Mouse (Mus musculus): Measurements from ENCODE around the gene Fgfbp1. TPM values are rescaled to one million over a fixed set of nuclear protein-coding genes. Genes with fewer than 3 reads are reported as not detected.

Fgfbp1 gene
- polyA plus RNA-seq, 1 experiment from 2014 or later, result 3.3 TPM

DNA sequence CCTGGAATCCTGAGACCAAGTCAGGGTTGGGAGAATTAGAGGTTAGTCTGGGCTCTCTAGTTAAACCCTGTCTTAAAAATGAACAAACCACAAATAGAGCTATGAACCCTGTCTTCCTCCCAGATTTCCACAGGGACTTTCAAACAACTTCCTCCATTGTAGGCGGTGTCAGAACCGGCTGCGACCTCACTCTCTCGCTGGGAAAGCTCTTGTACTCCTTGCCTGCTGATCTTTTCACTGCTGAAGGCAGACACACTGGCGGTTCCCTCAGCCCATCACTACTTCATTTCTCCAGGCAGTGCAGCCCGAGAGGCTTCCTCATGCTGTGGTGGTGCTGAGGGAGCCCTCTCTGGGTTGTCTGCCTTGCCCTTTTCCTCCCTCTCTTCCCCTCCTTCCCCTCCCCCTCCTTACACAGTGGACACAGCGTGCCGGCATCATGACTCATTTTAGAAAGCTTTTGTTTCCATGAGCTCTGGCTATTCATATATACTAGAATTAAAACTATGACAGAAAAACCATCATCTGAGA lies 32.8 kb downstream of the Fgfbp1 start:
- WGBS, result 2% methylated on average over 8 of the region's 8 CpGs

DNA sequence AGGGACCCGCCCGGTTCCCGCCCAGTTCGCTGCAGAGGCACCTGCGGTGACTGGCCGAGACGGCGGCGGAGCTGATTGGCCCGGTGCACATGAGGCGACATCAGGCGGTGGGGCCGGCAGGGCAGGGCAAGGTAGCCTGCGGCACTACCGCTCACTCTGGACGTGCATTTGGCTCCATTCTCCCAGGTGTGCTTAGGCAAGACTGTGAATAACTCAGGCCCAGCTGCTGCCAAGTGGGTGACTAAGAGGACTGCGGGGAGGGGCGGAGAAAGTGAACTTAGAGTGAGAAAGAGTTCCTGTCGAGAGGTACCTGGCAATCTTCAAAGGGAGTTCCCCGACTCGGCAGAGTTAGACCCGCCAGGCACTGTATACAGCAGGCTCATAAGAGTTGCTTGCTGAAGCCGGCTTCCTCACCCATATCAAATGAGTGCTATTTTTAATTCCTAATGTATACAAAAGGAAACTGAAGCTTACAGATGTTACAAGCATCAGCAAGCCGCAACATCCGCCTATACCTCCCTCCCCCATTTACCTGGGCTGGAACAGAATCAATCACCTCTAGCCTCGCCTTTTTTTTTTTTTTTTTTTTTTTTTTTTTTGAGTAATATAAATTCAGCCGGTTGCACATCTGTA lies 33.4 kb downstream of the Fgfbp1 start:
- Histone ChIP-seq H3K9ac (replicated peaks; ENCODE audit: low read length) (0 out of 2 replicates have a peak overlapping the region, but pooled peaks have one; percentile 9), H3K9me3 (ENCODE audit: control insufficient read depth, low read length) (no peaks in the 10 kb centered on the region), H3K27me3 (ENCODE audit: control insufficient read depth, insufficient read depth, low read length) (no peaks in the 10 kb centered on the region), H3K4me1 (ENCODE audit: control insufficient read depth, insufficient read depth, low read length) (peaks cover 10% of the 10 kb centered on the region; the same call in 1 of the 2 replicates), H3K27ac (replicated peaks; ENCODE audit: low read depth, low read length) (no peak overlapping the region), H3K36me3 (ENCODE audit: control insufficient read depth, insufficient read depth, low read length) (no peaks in the 10 kb centered on the region), H3K4me3 (replicated peaks; ENCODE audit: low read depth, low read length) (peak overlapping the region; percentile 36), H3K4me2 (ENCODE audit: low read length) (peak overlapping the region; percentile 67)
- 3% methylated on average over 27 of the region's 27 CpGs for WGBS
- DNase-seq (peak; percentile 55), ATAC-seq (ENCODE audit: low FRiP score, low TSS enrichment) (peak; percentile 75)

More for the DNA sequence above, 32.8 kb downstream of the Fgfbp1 start:
- H3K4me1 ChIP-seq (ENCODE audit: control insufficient read depth, insufficient read depth, low read length), result peaks cover 10% of the 10 kb centered on the region; the same call in 1 of the 2 replicates
- no peak overlapping the region for H3K4me3 ChIP-seq (replicated peaks; ENCODE audit: low read depth, low read length)
- H3K27me3 ChIP-seq (ENCODE audit: control insufficient read depth, insufficient read depth, low read length), result no peaks in the 10 kb centered on the region
- no peak for ATAC-seq (ENCODE audit: low FRiP score, low TSS enrichment)
- H3K9me3 ChIP-seq (ENCODE audit: control insufficient read depth, low read length), result no peaks in the 10 kb centered on the region
- H3K36me3 ChIP-seq (ENCODE audit: control insufficient read depth, insufficient read depth, low read length), result no peaks in the 10 kb centered on the region
- H3K9ac ChIP-seq (replicated peaks; ENCODE audit: low read length), result peak overlapping the region; percentile 9; the same call in 1 of the 2 replicates
- no peak overlapping the region for H3K27ac ChIP-seq (replicated peaks; ENCODE audit: low read depth, low read length)
- DNase-seq, result peak; percentile 30
- peak overlapping the region; percentile 67 for H3K4me2 ChIP-seq (ENCODE audit: low read length)

DNA sequence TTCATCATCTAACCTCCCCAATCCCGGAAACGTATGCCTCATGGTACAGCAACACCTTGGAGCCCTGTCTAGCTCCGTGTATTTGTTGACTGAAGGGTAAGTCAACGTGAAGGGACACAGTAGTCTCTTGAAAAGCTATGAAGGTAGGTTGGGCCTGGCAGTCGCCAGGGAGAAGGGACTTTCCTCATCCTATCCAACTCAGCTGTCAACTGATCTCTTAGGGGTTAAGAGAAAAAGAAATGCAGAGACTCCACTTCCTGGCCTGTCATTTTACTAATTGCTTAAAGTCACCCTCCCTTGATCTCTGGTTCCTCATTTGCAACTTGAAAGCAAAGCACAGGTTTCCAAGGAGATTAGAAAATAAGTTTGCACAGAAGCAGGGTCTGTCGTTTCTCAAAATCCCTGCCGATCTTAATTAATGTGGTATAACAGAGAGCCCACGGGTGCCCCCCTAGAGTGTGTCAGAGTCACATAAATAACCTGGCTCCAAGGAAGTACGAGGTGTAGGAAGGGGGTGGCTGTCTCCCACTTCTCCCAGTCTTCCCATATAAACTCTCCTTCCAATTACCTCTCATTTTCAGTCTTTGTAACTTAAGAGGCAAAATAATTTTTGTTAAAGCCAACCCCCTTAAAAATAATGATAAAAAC lies 34.1 kb downstream of the Fgfbp1 start:
- Histone ChIP-seq H3K27me3 (ENCODE audit: control insufficient read depth, insufficient read depth, low read length) (no peaks in the 10 kb centered on the region), H3K4me2 (ENCODE audit: low read length) (peak overlapping the region; percentile 67), H3K36me3 (ENCODE audit: control insufficient read depth, insufficient read depth, low read length) (no peaks in the 10 kb centered on the region), H3K27ac (replicated peaks; ENCODE audit: low read depth, low read length) (no peak overlapping the region), H3K4me3 (replicated peaks; ENCODE audit: low read depth, low read length) (peak overlapping the region; percentile 36), H3K4me1 (ENCODE audit: control insufficient read depth, insufficient read depth, low read length) (peaks cover 10% of the 10 kb centered on the region; the same call in 1 of the 2 replicates), H3K9ac (replicated peaks; ENCODE audit: low read length) (no peak overlapping the region), H3K9me3 (ENCODE audit: control insufficient read depth, low read length) (no peaks in the 10 kb centered on the region)
- peak; percentile 53 for ATAC-seq (ENCODE audit: low FRiP score, low TSS enrichment)
- DNase-seq, result peak; percentile 8
- WGBS, result 40% methylated on average over 9 of the region's 9 CpGs

DNA sequence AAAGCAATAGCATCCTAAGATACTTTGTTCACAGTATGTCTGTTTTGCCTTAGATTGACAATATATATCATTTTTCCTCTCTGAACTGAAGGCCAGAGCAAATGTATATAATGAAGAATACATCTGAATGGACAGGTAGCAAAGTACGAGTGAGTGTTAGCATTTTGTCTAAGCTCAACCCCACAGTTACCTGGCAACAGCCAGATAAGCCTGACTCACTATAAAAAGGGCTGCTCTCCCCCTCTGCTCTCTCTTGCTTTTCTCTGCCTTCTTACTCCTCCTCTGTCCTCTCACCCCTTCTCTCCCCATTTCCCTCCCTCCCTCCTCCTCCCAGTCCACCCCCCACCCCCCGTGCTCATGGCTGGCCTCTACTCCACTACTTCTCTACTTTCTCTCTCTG lies 48.3 kb downstream of the Fgfbp1 start:
- no peak overlapping the region for H3K4me2 ChIP-seq (ENCODE audit: low read length)
- no peaks in the 10 kb centered on the region for H3K36me3 ChIP-seq (ENCODE audit: control insufficient read depth, insufficient read depth, low read length)
- H3K9ac ChIP-seq (replicated peaks; ENCODE audit: low read length), result no peak overlapping the region
- H3K9me3 ChIP-seq (ENCODE audit: control insufficient read depth, low read length), result no peaks in the 10 kb centered on the region
- ATAC-seq (ENCODE audit: low FRiP score, low TSS enrichment) (no peak), DNase-seq (no peak)
- no peaks in the 10 kb centered on the region for H3K27me3 ChIP-seq (ENCODE audit: control insufficient read depth, insufficient read depth, low read length)
- no peak overlapping the region for H3K4me3 ChIP-seq (replicated peaks; ENCODE audit: low read depth, low read length)
- no peaks in the 10 kb centered on the region for H3K4me1 ChIP-seq (ENCODE audit: control insufficient read depth, insufficient read depth, low read length)
- 45% methylated on average over 2 of the region's 2 CpGs for WGBS
- H3K27ac ChIP-seq (replicated peaks; ENCODE audit: low read depth, low read length), result no peak overlapping the region

Other genes starting within 250 kb of the Fgfbp1 start
- gene Bst1, start 162.9 kb downstream of the Fgfbp1 start, polyA plus RNA-seq (2014; fragmentation: Nextera tagmentation; extraction: Ambion mirVana), result not detected in 2 replicates
- 76.2 and 102 TPM in 2 replicates for gene Fbxl5, start 160.1 kb downstream of the Fgfbp1 start, polyA plus RNA-seq (2014; fragmentation: Nextera tagmentation; extraction: Ambion mirVana)
- gene Cd38, start 113.2 kb downstream of the Fgfbp1 start, polyA plus RNA-seq (2014; fragmentation: Nextera tagmentation; extraction: Ambion mirVana), result 0.93 and 3.3 TPM in 2 replicates
- gene Gm7879, start 68.6 kb downstream of the Fgfbp1 start, polyA plus RNA-seq (2014; fragmentation: Nextera tagmentation; extraction: Ambion mirVana), result not detected in 2 replicates
- 28.0 and 41.8 TPM in 2 replicates for gene Prom1, start 120.3 kb upstream of the Fgfbp1 start, polyA plus RNA-seq (2014; fragmentation: Nextera tagmentation; extraction: Ambion mirVana)
- 31.7 and 34.6 TPM in 2 replicates for gene Tapt1, start 244.8 kb upstream of the Fgfbp1 start, polyA plus RNA-seq (2014; fragmentation: Nextera tagmentation; extraction: Ambion mirVana)